Mouse (Mus musculus): ENCODE measurements around the gene Mipep.

- TF ChIP-seq GATA1 (IDR thresholded peaks at IDR 0.05; ENCODE audit: low read length) (no peak), TAL1 (IDR thresholded peaks at IDR 0.05; ENCODE audit: low read length) (no peak)
These were observed 25.3 kb upstream of the Mipep start for GRCm38 (mm10) chr14:60759097-60759496.
